Mouse (Mus musculus): ENCODE measurements at regions not wholly inside any gene's neighbourhood (a gene's known extent, or its start where the extent isn't known, plus 50 kb on each side); places are given as distances from the start of the nearest gene placed in this dataset.

- no peak for DNase-seq
- no peak for ATAC-seq
- no peaks in the 10 kb centered on the region for H3K36me3 ChIP-seq (ENCODE audit: insufficient read depth)
- no peaks in the 10 kb centered on the region for H3K4me1 ChIP-seq (ENCODE audit: insufficient read depth)
- no peak overlapping the region for H3K4me3 ChIP-seq (ENCODE audit: low read depth, low read length)
- WGBS = 37% methylated on average over 7 of the region's 7 CpGs
- no peak overlapping the region for H3K4me2 ChIP-seq (ENCODE audit: low read depth)
- no peaks in the 10 kb centered on the region for H3K27me3 ChIP-seq (ENCODE audit: insufficient read depth, low read length)
- no peak overlapping the region for H3K27ac ChIP-seq (ENCODE audit: low read depth, low read length)
- no peak overlapping the region for H3K9ac ChIP-seq
- no peaks in the 10 kb centered on the region for H3K9me3 ChIP-seq (ENCODE audit: low read length)
- no peak for TF ChIP-seq CTCF (IDR thresholded peaks at IDR 0.05; ENCODE audit: low read depth)
Observed at GRCm38 (mm10) chr8:50387189-50387588, 1543.4 kb upstream of the Tenm3 start.

- H3K36me3 ChIP-seq (ENCODE audit: insufficient read depth) = no peaks in the 10 kb centered on the region
- 93% methylated on average over 2 of the region's 2 CpGs for WGBS
- ATAC-seq = no peak
- H3K27ac ChIP-seq (ENCODE audit: low read depth, low read length) = no peak overlapping the region
- H3K27me3 ChIP-seq (ENCODE audit: insufficient read depth, low read length) = no peaks in the 10 kb centered on the region
- TF ChIP-seq CTCF (IDR thresholded peaks at IDR 0.05; ENCODE audit: low read depth) = no peak
- no peaks in the 10 kb centered on the region for H3K4me1 ChIP-seq (ENCODE audit: insufficient read depth)
- no peak overlapping the region for H3K9ac ChIP-seq
- H3K4me2 ChIP-seq (ENCODE audit: low read depth) = no peak overlapping the region
- DNase-seq = no peak
- no peak overlapping the region for H3K4me3 ChIP-seq (ENCODE audit: low read depth, low read length)
- H3K9me3 ChIP-seq (ENCODE audit: low read length) = no peaks in the 10 kb centered on the region
Observed at GRCm38 (mm10) chr8:50383697-50384096, 1539.9 kb upstream of the Tenm3 start.

- Histone ChIP-seq H3K9me3 (ENCODE audit: low read length) (no peaks in the 10 kb centered on the region), H3K9ac (no peak overlapping the region), H3K4me1 (ENCODE audit: insufficient read depth) (no peaks in the 10 kb centered on the region), H3K27ac (ENCODE audit: low read depth, low read length) (no peak overlapping the region), H3K27me3 (ENCODE audit: insufficient read depth, low read length) (no peaks in the 10 kb centered on the region), H3K4me2 (ENCODE audit: low read depth) (no peak overlapping the region), H3K36me3 (ENCODE audit: insufficient read depth) (no peaks in the 10 kb centered on the region), H3K4me3 (ENCODE audit: low read depth, low read length) (no peak overlapping the region)
- WGBS = 23% methylated on average over 4 of the region's 4 CpGs
- no peak for TF ChIP-seq CTCF (IDR thresholded peaks at IDR 0.05; ENCODE audit: low read depth)
- DNase-seq (peak; percentile 44), ATAC-seq (peak; percentile 34; the same call in 1 of the 2 replicates)
Observed at GRCm38 (mm10) chr8:50379745-50380144, 1536.0 kb upstream of the Tenm3 start.

DNA sequence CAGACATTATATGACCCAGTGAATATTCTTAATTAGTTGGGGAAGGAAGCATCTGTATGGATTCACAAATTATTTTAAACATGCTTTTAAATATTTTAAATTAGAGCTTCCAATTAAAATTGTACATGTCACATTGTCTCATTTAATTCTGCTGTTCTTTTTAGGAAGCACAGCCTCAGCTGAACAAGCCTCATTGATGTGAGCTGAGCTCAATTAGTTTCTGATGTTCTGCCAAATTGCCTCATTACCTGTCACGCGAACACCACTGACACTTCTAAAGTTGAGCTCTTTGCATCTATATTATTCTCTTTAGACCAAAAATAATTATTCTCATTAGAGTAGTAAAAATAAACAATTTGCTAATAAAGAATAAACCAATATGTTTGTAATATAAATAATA is 1530.0 kb upstream of the Tenm3 start:
- Histone ChIP-seq H3K4me2 (ENCODE audit: low read depth) (no peak overlapping the region), H3K4me1 (ENCODE audit: insufficient read depth) (no peaks in the 10 kb centered on the region), H3K9me3 (ENCODE audit: low read length) (no peaks in the 10 kb centered on the region), H3K27me3 (ENCODE audit: insufficient read depth, low read length) (no peaks in the 10 kb centered on the region), H3K36me3 (ENCODE audit: insufficient read depth) (no peaks in the 10 kb centered on the region), H3K9ac (no peak overlapping the region), H3K27ac (ENCODE audit: low read depth, low read length) (no peak overlapping the region), H3K4me3 (ENCODE audit: low read depth, low read length) (no peak overlapping the region)
- no peak for TF ChIP-seq CTCF (IDR thresholded peaks at IDR 0.05; ENCODE audit: low read depth)
- ATAC-seq = no peak
- DNase-seq = no peak
- WGBS = 18% methylated on average over 2 of the region's 2 CpGs

DNA sequence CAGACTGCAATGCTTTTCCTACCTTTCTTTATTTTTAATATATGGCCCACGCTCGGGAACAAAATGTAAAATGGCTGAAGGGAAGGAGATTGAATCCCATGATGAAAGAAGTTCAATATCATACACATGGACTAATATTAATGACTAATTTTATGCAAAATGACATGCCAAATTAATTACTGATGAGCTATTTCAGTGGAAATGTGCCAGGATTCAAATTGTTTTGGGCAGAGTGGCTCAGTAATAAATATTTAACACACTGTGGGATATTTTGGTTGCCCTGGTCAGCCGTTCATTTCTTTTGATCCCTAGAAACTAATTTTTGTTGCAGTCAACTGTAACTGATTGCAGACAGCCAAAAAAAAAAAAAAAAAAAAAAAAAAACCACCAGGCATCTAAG is 1482.7 kb upstream of the Tenm3 start:
- H3K4me1 ChIP-seq (ENCODE audit: insufficient read depth) = no peaks in the 10 kb centered on the region
- 66% methylated on average over 3 of the region's 3 CpGs for WGBS
- H3K27me3 ChIP-seq (ENCODE audit: insufficient read depth, low read length) = no peaks in the 10 kb centered on the region
- ATAC-seq = no peak
- DNase-seq = no peak
- no peak overlapping the region for H3K27ac ChIP-seq (ENCODE audit: low read depth, low read length)
- H3K9ac ChIP-seq = no peak overlapping the region
- no peak for TF ChIP-seq CTCF (IDR thresholded peaks at IDR 0.05; ENCODE audit: low read depth)
- no peak overlapping the region for H3K4me3 ChIP-seq (ENCODE audit: low read depth, low read length)
- H3K4me2 ChIP-seq (ENCODE audit: low read depth) = no peak overlapping the region
- no peaks in the 10 kb centered on the region for H3K36me3 ChIP-seq (ENCODE audit: insufficient read depth)
- no peaks in the 10 kb centered on the region for H3K9me3 ChIP-seq (ENCODE audit: low read length)

GRCm38 (mm10) chr8:50321356-50321963 is 1477.7 kb upstream of the Tenm3 start:
- no peaks in the 10 kb centered on the region for H3K9me3 ChIP-seq (ENCODE audit: low read length)
- 8% methylated on average over 7 of the region's 7 CpGs for WGBS
- H3K36me3 ChIP-seq (ENCODE audit: insufficient read depth) = no peaks in the 10 kb centered on the region
- no peak for DNase-seq
- no peak for ATAC-seq
- H3K4me3 ChIP-seq (ENCODE audit: low read depth, low read length) = no peak overlapping the region
- no peak overlapping the region for H3K9ac ChIP-seq
- no peak overlapping the region for H3K4me2 ChIP-seq (ENCODE audit: low read depth)
- TF ChIP-seq CTCF (IDR thresholded peaks at IDR 0.05; ENCODE audit: low read depth) = no peak
- no peaks in the 10 kb centered on the region for H3K4me1 ChIP-seq (ENCODE audit: insufficient read depth)
- H3K27ac ChIP-seq (ENCODE audit: low read depth, low read length) = no peak overlapping the region
- H3K27me3 ChIP-seq (ENCODE audit: insufficient read depth, low read length) = no peaks in the 10 kb centered on the region

- no peak; the same call in 1 of the 2 replicates for ATAC-seq
Observed at GRCm38 (mm10) chr8:50316641-50317040, 1472.9 kb upstream of the Tenm3 start.

More at GRCm38 (mm10) chr8:50316641-50317040, 1472.9 kb upstream of the Tenm3 start:
- H3K27me3 ChIP-seq (ENCODE audit: insufficient read depth, low read length) = no peaks in the 10 kb centered on the region
- H3K4me2 ChIP-seq (ENCODE audit: low read depth) = no peak overlapping the region
- no peak overlapping the region for H3K4me3 ChIP-seq (ENCODE audit: low read depth, low read length)
- peak; percentile 40 for DNase-seq
- H3K4me1 ChIP-seq (ENCODE audit: insufficient read depth) = no peaks in the 10 kb centered on the region
- peak; percentile 61 for TF ChIP-seq CTCF (IDR thresholded peaks at IDR 0.05; ENCODE audit: low read depth)
- WGBS = 12% methylated on average over 1 of the region's 1 CpGs
- no peaks in the 10 kb centered on the region for H3K9me3 ChIP-seq (ENCODE audit: low read length)
- no peak overlapping the region for H3K9ac ChIP-seq
- no peak overlapping the region for H3K27ac ChIP-seq (ENCODE audit: low read depth, low read length)
- no peaks in the 10 kb centered on the region for H3K36me3 ChIP-seq (ENCODE audit: insufficient read depth)
